Mouse (Mus musculus) MEL (cell line): ENCODE results near the gene Mex3a. TPM values are rescaled to one million over a fixed set of nuclear protein-coding genes. Genes with fewer than 3 reads are reported as not detected.

Source experiments
- DNase-seq: peaks from one replicate; pipeline ENCODE4 v3.0.0; 2011; ENCODE audit warnings: low read depth, low spot score
- H3K27ac ChIP-seq: 2 replicates; pipeline ENCODE4 v1.5.1; 2012; ENCODE audit warnings: low read depth, mild to moderate bottlenecking, control low read depth, low read length, moderate library complexity; ENCODE audit not compliant: control insufficient read depth
- H3K27me3 ChIP-seq, 2 experiments: fragments of 150-350 bp in 1 of 2; sonication (generic) in 1 of 2; 2 replicates each; pipeline ENCODE4 v1.6.1; 2012; ENCODE audit warnings: low read length in 2 of 2, mild to moderate bottlenecking in 2 of 2, improper control_type of control experiment in 1 of 2, moderate library complexity in 1 of 2; ENCODE audit not compliant: insufficient read depth in 2 of 2, control insufficient read depth in 1 of 2
- H3K36me3 ChIP-seq, 2 experiments: 2 replicates each; pipeline ENCODE4 v1.6.1; 2012 to 2014; ENCODE audit warnings: low read length in 2 of 2, improper control_type of control experiment in 1 of 2, inconsistent platforms in 1 of 2, mild to moderate bottlenecking in 1 of 2; ENCODE audit not compliant: insufficient read depth in 2 of 2, control insufficient read depth in 1 of 2
- H3K4me1 ChIP-seq, 2 experiments: fragments of 150-350 bp in 1 of 2; sonication (generic) in 1 of 2; 2 replicates each; pipeline ENCODE4 v1.6.1; 2012; ENCODE audit warnings: low read length in 2 of 2, improper control_type of control experiment in 1 of 2, mild to moderate bottlenecking in 1 of 2; ENCODE audit not compliant: insufficient read depth in 2 of 2, control insufficient read depth in 1 of 2
- H3K4me3 ChIP-seq, 2 experiments: fragments of 150-350 bp in 1 of 2; sonication (generic) in 1 of 2; 2 replicates each; pipeline ENCODE4 v1.5.1; 2012; ENCODE audit warnings: low read depth in 2 of 2, low read length in 2 of 2, mild to moderate bottlenecking in 2 of 2, moderate library complexity in 2 of 2, control low read depth in 1 of 2, improper control_type of control experiment in 1 of 2; ENCODE audit not compliant: control insufficient read depth in 1 of 2, insufficient read depth in 1 of 2
- H3K79me2 ChIP-seq: 2 replicates; pipeline ENCODE4 v1.6.1; 2012; ENCODE audit warnings: mild to moderate bottlenecking, low read length, moderate library complexity; ENCODE audit not compliant: control insufficient read depth, poor library complexity, insufficient read depth
- H3K9ac ChIP-seq: 2 replicates; pipeline ENCODE4 v1.6.1; 2012; ENCODE audit warnings: low read depth, mild to moderate bottlenecking, control low read depth, low read length, moderate library complexity; ENCODE audit not compliant: control insufficient read depth, poor library complexity, severe bottlenecking
- H3K9me3 ChIP-seq: fragments of 150-350 bp; sonication (generic); replicated peaks from 2 replicates; pipeline ENCODE4 v1.6.1; 2012; ENCODE audit warnings: mild to moderate bottlenecking, low read length, improper control_type of control experiment, moderate library complexity; ENCODE audit not compliant: insufficient read depth
- BHLHE40 ChIP-seq: IDR thresholded peaks from 2 replicates; pipeline ENCODE4 v1.6.1; 2012; ENCODE audit warnings: low read depth, mild to moderate bottlenecking, inconsistent platforms, low read length, improper control_type of control experiment, borderline replicate concordance
- CHD1 ChIP-seq: IDR thresholded peaks from 2 replicates; pipeline ENCODE4 v1.6.1; 2012; ENCODE audit warnings: low read depth, mild to moderate bottlenecking, inconsistent platforms, low read length, improper control_type of control experiment
- CHD2 ChIP-seq: IDR thresholded peaks from 2 replicates; pipeline ENCODE4 v1.6.1; 2011; ENCODE audit warnings: low read length, improper control_type of control experiment
- E2F4 ChIP-seq: IDR thresholded peaks from 2 replicates; pipeline ENCODE4 v1.6.1; 2011; ENCODE audit warnings: low read depth, low read length, improper control_type of control experiment, borderline replicate concordance
- ELF1 ChIP-seq: IDR thresholded peaks from 2 replicates; pipeline ENCODE4 v1.6.1; 2014; ENCODE audit warnings: low read depth, mild to moderate bottlenecking, inconsistent platforms, low read length, improper control_type of control experiment, moderate library complexity
- EP300 ChIP-seq, 2 experiments: IDR thresholded peaks; 2 replicates each; pipeline ENCODE4 v1.6.1; 2011; ENCODE audit warnings: improper control_type of control experiment in 2 of 2, low read length in 2 of 2, low read depth in 1 of 2, mild to moderate bottlenecking in 1 of 2
- ETS1 ChIP-seq: IDR thresholded peaks from 2 replicates; pipeline ENCODE4 v1.6.1; 2012; ENCODE audit warnings: low read depth, mild to moderate bottlenecking, inconsistent platforms, low read length, improper control_type of control experiment, moderate library complexity
- GABPA ChIP-seq: IDR thresholded peaks from 2 replicates; pipeline ENCODE4 v1.6.1; 2012; ENCODE audit warnings: low read depth, mild to moderate bottlenecking, inconsistent platforms, low read length, improper control_type of control experiment, moderate library complexity
- KAT2A ChIP-seq: conservative IDR thresholded peaks from 2 replicates; pipeline ENCODE4 v1.6.1; 2012; ENCODE audit warnings: low read depth, low read length, improper control_type of control experiment, inconsistent platforms
- MAX ChIP-seq: IDR thresholded peaks from 2 replicates; pipeline ENCODE4 v1.6.1; 2011; ENCODE audit warnings: low read length, improper control_type of control experiment
- NELFE ChIP-seq: IDR thresholded peaks from 2 replicates; pipeline ENCODE4 v1.6.1; 2011; ENCODE audit warnings: low read depth, low read length, improper control_type of control experiment
- NRF1 ChIP-seq: IDR thresholded peaks from 2 replicates; pipeline ENCODE4 v1.6.1; 2014; ENCODE audit warnings: low read depth, mild to moderate bottlenecking, inconsistent platforms, low read length, improper control_type of control experiment, moderate library complexity; ENCODE audit not compliant: poor library complexity, insufficient read depth, severe bottlenecking
- POLR2AphosphoS2 ChIP-seq: IDR thresholded peaks from 2 replicates; pipeline ENCODE4 v1.6.1; 2011; ENCODE audit warnings: low read length, improper control_type of control experiment
- POLR2AphosphoS5 ChIP-seq: IDR thresholded peaks from 2 replicates; pipeline ENCODE4 v1.6.1; 2012; ENCODE audit warnings: low read depth, borderline replicate concordance, mild to moderate bottlenecking, inconsistent platforms, low read length, moderate library complexity, mixed read lengths
- RCOR1 ChIP-seq: IDR thresholded peaks from 2 replicates; pipeline ENCODE4 v1.6.1; 2012; ENCODE audit warnings: low read depth, mild to moderate bottlenecking, inconsistent platforms, low read length, improper control_type of control experiment
- SIN3A ChIP-seq: IDR thresholded peaks from 2 replicates; pipeline ENCODE4 v1.6.1; 2012; ENCODE audit warnings: low read length, improper control_type of control experiment, inconsistent platforms
- SMC3 ChIP-seq: IDR thresholded peaks from 2 replicates; pipeline ENCODE4 v1.6.1; 2011; ENCODE audit warnings: low read depth, low read length, improper control_type of control experiment
- TAL1 ChIP-seq: IDR thresholded peaks from 2 replicates; pipeline ENCODE4 v1.6.1; 2012; ENCODE audit warnings: mild to moderate bottlenecking, inconsistent platforms, low read length, moderate library complexity, mixed read lengths
- TBP ChIP-seq: IDR thresholded peaks from 2 replicates; pipeline ENCODE4 v1.8.0; 2011; ENCODE audit warnings: low read depth, low read length, improper control_type of control experiment
- TCF12 ChIP-seq: IDR thresholded peaks from 2 replicates; pipeline ENCODE4 v1.6.1; 2014; ENCODE audit warnings: low read depth, mild to moderate bottlenecking, inconsistent platforms, low read length, improper control_type of control experiment, moderate library complexity
- UBTF ChIP-seq: IDR thresholded peaks from 2 replicates; pipeline ENCODE4 v1.6.1; 2012; ENCODE audit warnings: low read depth, mild to moderate bottlenecking, inconsistent platforms, low read length, improper control_type of control experiment, moderate library complexity, borderline replicate concordance; ENCODE audit not compliant: insufficient read depth
- USF2 ChIP-seq, 2 experiments: IDR thresholded peaks; 2 replicates each; pipeline ENCODE4 v1.6.1; 2011 to 2012; ENCODE audit warnings: improper control_type of control experiment in 2 of 2, low read length in 2 of 2, borderline replicate concordance in 1 of 2, inconsistent platforms in 1 of 2, low read depth in 1 of 2, mild to moderate bottlenecking in 1 of 2; ENCODE audit not compliant: insufficient read depth in 1 of 2
- ZC3H11A ChIP-seq: IDR thresholded peaks from 2 replicates; pipeline ENCODE4 v1.6.1; 2012; ENCODE audit warnings: low read depth, mild to moderate bottlenecking, inconsistent platforms, low read length, improper control_type of control experiment
- ZKSCAN1 ChIP-seq: IDR thresholded peaks from 2 replicates; pipeline ENCODE4 v1.6.1; 2012; ENCODE audit warnings: low read depth, mild to moderate bottlenecking, inconsistent platforms, low read length, improper control_type of control experiment, moderate library complexity
- ZMIZ1 ChIP-seq: IDR thresholded peaks from 2 replicates; pipeline ENCODE4 v1.6.1; 2012; ENCODE audit warnings: low read depth, mild to moderate bottlenecking, inconsistent platforms, low read length, improper control_type of control experiment, moderate library complexity
- ZNF384 ChIP-seq: IDR thresholded peaks from 2 replicates; pipeline ENCODE4 v1.6.1; 2012; ENCODE audit warnings: low read depth, mild to moderate bottlenecking, inconsistent platforms, low read length, improper control_type of control experiment
- polyA plus RNA-seq, 2 experiments: library from polyadenylated mRNA; stranded (reverse) in 1 of 2; unstranded in 1 of 2; fragments of >175 nt in 1 of 2; fragments of >200 nt in 1 of 2; gene quantifications; 2 replicates each; pipeline versions ENCODE4 v1.2.1 to v1.2.4; 2012; ENCODE audit warnings: low replicate concordance in 2 of 2, low read depth in 1 of 2; ENCODE audit not compliant: insufficient read length in 2 of 2, insufficient read depth in 1 of 2, missing spikeins in 1 of 2
- total RNA-seq: library from RNA; depleted of rRNA; stranded (reverse); fragments of 300-350 nt; gene quantifications from 2 replicates; pipeline ENCODE4 v1.2.3, GENCODE M21; 2012

Gene Mex3a
- total and polyA plus RNA-seq, 3 experiments: 5.5 to 10.1 TPM; not detected in 1

- 0 out of 4 replicates have a peak, but pooled peaks cover 0 to 1% of the 10 kb centered on the region in 2 experiments for H3K4me1 ChIP-seq
- H3K4me3 ChIP-seq: no peak overlapping the region
- DNase-seq: no peak
- peaks cover 0 to 25% of the 10 kb centered on the region in 2 experiments; a peak in 2 of 4 replicates for H3K36me3 ChIP-seq
- no peak overlapping the region for H3K9ac ChIP-seq
- H3K9me3 ChIP-seq: no peaks in the 10 kb centered on the region
- no peaks in the 10 kb centered on the region for H3K27me3 ChIP-seq
- peaks cover 2% of the 10 kb centered on the region; the same call in 1 of the 2 replicates for H3K79me2 ChIP-seq
- H3K27ac ChIP-seq: no peak overlapping the region
- TF ChIP-seq NELFE: no peak
- TF ChIP-seq CHD2: no peak
- TF ChIP-seq TBP: no peak
- no peak for TF ChIP-seq TAL1
- no peak for TF ChIP-seq ZC3H11A
- TF ChIP-seq ZKSCAN1: no peak
- TF ChIP-seq ELF1: no peak
- TF ChIP-seq POLR2AphosphoS5: no peak
- no peak for TF ChIP-seq ZMIZ1
- TF ChIP-seq BHLHE40: no peak
Observed at GRCm38 (mm10) chr3:88586640-88587039, 54.4 kb downstream of the Mex3a start.

GRCm38 (mm10) chr3:88590246-88590645, 58.1 kb downstream of the Mex3a start:
- Histone ChIP-seq H3K9ac (no peak overlapping the region), H3K4me1 (peaks cover 0 to 20% of the 10 kb centered on the region in 2 experiments; a peak in 2 of 4 replicates), H3K4me3 (no peak overlapping the region), H3K36me3 (peaks cover 4 to 13% of the 10 kb centered on the region in 2 experiments), H3K27ac (no peak overlapping the region), H3K79me2 (no peaks in the 10 kb centered on the region; the same call in 1 of the 2 replicates), H3K9me3 (no peaks in the 10 kb centered on the region), H3K27me3 (no peaks in the 10 kb centered on the region)
- no peak for TF ChIP-seq KAT2A
- TF ChIP-seq E2F4: no peak
- no peak for TF ChIP-seq ZMIZ1
- TF ChIP-seq BHLHE40: no peak
- no peak for TF ChIP-seq ETS1
- TF ChIP-seq NRF1: no peak
- no peak for TF ChIP-seq MAX
- no peak for TF ChIP-seq SMC3
- no peak for TF ChIP-seq SIN3A
- TF ChIP-seq CHD1: no peak
- no peak for TF ChIP-seq POLR2AphosphoS2
- no peak for TF ChIP-seq ZKSCAN1
- TF ChIP-seq USF2 (IDR thresholded peaks at IDR 0.05; ENCODE audit: borderline replicate concordance in 1 of 2, insufficient read depth in 1 of 2, low read depth in 1 of 2, low read length in 2 of 2): no peak
- no peak for TF ChIP-seq UBTF
- TF ChIP-seq GABPA: no peak
- TF ChIP-seq TCF12: no peak
- TF ChIP-seq RCOR1: no peak
- no peak for TF ChIP-seq EP300 (IDR thresholded peaks at IDR 0.05; ENCODE audit: low read depth in 1 of 2, low read length in 2 of 2)
- TF ChIP-seq ZNF384: no peak
- DNase-seq: no peak
